Mouse (Mus musculus) right cerebral cortex, adult 2 months (tissue): ENCODE results near the gene Plbd1.

Source experiments
- DNase-seq, 2 experiments: peaks; one replicate each; pipeline ENCODE4 v3.0.0; 2021 to 2022; ENCODE audit warnings: low spot score in 2 of 2

The Plbd1 gene

GRCm38 (mm10) chr6:136650664-136651063, 11.1 kb downstream of the Plbd1 start:
- DNase-seq = no peak

- no peak for DNase-seq
Measured at GRCm38 (mm10) chr6:136647455-136647861, 14.3 kb downstream of the Plbd1 start.

DNA sequence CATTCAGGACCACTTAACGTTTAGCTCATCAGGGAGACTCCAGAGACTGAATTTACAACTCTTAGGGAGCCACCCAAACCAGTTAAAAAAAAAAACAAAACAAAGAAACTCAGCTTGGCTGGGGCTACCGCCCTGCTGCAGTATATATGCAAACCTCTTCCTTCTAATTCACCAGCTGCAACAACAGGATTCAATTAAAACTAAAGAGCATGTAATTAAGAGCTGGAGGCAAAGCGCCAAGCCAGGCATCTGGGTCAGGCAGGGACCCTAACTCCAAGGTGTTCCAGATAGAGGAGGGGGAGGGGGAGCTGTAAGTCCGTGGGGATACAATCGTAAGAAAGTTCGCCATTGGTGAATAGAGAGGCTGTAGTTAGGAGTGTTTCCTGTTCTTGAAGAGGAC, 15.5 kb downstream of the Plbd1 start:
- no peak for DNase-seq

GRCm38 (mm10) chr6:136645754-136646153, 16.0 kb downstream of the Plbd1 start:
- DNase-seq = no peak

DNA sequence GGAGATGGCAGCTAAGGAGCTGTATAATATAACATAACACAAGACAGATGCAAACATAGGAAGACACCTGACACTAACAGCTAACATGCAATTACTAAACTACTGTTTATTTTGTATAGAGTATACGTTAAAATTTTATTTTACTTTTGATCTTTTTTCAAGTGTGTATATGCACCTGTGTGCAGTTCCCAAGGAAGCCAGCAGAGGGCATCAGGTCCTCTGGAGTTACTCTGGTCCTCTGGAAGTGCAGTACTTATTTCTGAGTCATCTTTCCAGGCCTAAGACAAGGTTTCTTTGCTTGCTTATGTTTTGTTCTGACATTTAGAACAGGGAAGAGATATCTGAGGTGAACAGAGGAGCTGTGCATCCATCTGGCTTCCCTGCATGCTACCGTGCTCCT, 17.6 kb downstream of the Plbd1 start:
- no peak for DNase-seq

DNA sequence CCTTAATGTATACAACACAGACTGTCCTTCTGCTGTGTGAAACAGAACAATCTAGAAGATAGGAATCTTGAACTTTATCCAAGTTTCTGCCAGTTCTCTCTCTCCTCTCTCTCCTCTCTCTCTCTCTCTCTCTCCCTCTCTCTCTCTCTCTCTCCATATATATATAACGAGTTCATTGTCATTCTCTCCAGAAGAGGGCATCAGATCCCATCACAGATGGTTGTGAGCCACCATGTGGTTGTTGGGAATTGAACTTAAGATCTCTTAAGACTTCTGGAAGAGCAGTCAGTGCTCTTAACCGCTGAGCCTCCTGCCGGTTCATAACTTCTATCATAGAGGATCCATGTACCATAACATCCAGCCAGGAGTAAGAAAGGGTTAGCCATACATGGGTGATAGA, 26.7 kb downstream of the Plbd1 start:
- no peak for DNase-seq

GRCm38 (mm10) chr6:136633719-136634118, 28.0 kb downstream of the Plbd1 start:
- DNase-seq = no peak

- DNase-seq = no peak
Measured at GRCm38 (mm10) chr6:136633154-136633553, 28.6 kb downstream of the Plbd1 start.

- no peak for DNase-seq
Measured at GRCm38 (mm10) chr6:136631945-136632534, 29.7 kb downstream of the Plbd1 start.

DNA sequence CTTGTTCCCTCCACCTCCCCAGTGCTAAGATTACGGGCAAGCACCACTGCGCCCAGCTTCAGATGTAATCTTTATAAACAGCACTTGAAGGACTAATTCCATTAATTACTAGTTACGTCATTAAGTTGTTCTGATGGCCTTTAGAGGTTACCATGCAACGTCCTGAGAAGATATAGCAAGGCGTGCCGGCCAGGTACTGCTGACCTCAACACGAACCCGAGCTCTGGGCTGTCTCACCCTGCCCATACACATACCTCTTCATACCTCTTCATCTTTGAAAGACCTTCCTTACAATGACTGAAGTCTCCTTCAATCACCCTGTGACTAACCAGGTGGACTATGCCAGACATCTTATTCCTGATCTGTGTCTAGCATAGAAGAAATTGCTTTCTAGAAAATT, 30.2 kb downstream of the Plbd1 start:
- DNase-seq = no peak

- no peak for DNase-seq
Measured at GRCm38 (mm10) chr6:136629639-136630038, 32.1 kb downstream of the Plbd1 start.

GRCm38 (mm10) chr6:136625421-136625820, 36.3 kb downstream of the Plbd1 start:
- no peak for DNase-seq

DNA sequence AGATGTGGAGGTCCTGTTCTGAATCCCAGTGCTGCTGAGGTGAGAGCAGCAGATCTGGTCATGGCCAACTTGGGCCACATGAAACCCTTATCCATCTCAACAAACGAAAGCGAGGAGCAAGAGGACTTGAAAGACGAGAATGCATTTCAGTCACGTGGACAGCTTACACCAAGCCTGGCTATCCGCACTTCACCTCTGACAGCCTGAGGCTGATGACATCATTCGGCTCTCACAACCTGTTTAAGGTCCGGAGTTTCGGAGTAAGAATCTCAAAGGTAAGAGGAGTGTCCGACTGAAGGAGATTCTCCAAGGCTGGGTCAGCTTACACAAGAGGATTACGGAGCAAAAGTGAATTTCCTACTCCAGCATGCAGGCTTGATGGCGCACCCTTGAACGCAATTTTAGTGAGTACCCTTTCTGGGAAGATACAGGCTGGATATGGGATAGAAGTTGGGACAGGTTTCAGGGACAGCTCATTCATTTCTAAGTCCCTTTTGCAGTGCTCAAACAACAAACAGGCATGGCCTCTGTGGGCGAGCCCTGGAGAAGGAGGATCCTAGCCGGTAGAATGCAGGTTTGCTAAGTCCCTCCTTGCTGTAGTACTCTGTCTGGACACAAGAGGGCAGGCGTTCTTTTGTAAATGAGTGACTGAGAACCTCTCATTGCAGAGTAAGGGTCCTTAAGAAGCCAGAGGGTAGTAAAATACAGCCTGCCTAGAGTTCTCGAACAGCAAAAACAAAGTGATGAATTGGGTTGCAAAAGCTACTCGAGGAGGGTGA, 41.2 kb downstream of the Plbd1 start:
- DNase-seq = peak; percentile 89

DNA sequence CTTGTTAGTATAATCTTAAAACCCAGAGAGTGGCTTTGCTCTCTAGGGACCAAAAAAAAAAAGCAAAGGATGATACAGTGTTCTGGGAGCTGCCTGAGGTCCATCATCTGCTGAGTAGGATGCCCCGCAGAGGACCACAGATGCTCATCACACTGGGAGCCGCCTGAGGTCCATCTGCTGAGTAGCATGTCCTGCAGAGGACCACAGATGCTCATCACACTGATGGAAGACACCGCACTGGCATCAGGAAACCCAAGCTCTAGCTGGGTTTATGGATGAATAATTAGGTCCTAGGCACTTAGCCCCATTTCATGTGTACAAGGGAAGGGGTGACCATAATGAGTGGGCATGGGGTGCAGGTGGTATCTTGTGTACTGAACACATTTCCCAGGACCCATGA, 47.6 kb downstream of the Plbd1 start:
- DNase-seq = no peak

- no peak for DNase-seq
Measured at GRCm38 (mm10) chr6:136612312-136612711, 49.4 kb downstream of the Plbd1 start.

GRCm38 (mm10) chr6:136611351-136612215, 50.1 kb downstream of the Plbd1 start:
- no peak for DNase-seq

DNA sequence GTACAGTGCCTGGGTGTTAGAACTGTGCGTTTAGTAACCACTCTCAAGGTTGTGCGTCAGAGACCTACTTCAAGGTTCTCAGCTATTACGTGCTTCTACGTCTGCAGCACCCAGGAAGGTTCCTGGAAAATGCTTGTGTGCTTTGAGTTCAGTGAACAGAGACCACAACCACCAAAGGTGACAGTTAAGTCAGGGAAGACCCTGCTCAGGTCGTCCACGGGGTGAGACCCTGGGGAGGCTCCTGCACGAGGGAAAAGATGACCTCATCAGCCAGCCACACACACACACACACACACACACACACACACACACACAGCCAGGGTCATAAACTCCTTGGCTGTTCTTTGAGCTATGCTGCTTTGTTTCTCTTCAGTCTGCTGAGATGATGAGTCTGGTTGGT, 59.1 kb downstream of the Plbd1 start:
- no peak for DNase-seq

- DNase-seq = no peak
Measured at GRCm38 (mm10) chr6:136594541-136594940, 67.2 kb downstream of the Plbd1 start.

- DNase-seq = no peak
Measured at GRCm38 (mm10) chr6:136590739-136591138, 71.0 kb downstream of the Plbd1 start.

GRCm38 (mm10) chr6:136566002-136566401, 95.7 kb downstream of the Plbd1 start:
- no peak for DNase-seq
